Mouse (Mus musculus) ovary, postnatal 10 days (tissue): ENCODE data around the gene Syne2.

Experiments used
- DNase-seq: peaks from one replicate; pipeline ENCODE4 v3.0.0; 2022; ENCODE audit warnings: low spot score

The Syne2 gene

GRCm38 (mm10) chr12:75829616-75830015 is 11.7 kb downstream of the Syne2 start:
- DNase-seq: no peak

- no peak for DNase-seq
Measured at GRCm38 (mm10) chr12:75833149-75833959, 15.4 kb downstream of the Syne2 start.

GRCm38 (mm10) chr12:75833960-75834729 is 16.2 kb downstream of the Syne2 start:
- DNase-seq: no peak

GRCm38 (mm10) chr12:75836524-75836962 is 18.6 kb downstream of the Syne2 start:
- no peak for DNase-seq

- DNase-seq: no peak
Measured at GRCm38 (mm10) chr12:75837462-75837861, 19.5 kb downstream of the Syne2 start.

GRCm38 (mm10) chr12:75839083-75839736 is 21.3 kb downstream of the Syne2 start:
- no peak for DNase-seq

- no peak for DNase-seq
Measured at GRCm38 (mm10) chr12:75841183-75841582, 23.2 kb downstream of the Syne2 start.

- DNase-seq: no peak
Measured at GRCm38 (mm10) chr12:75844311-75844710, 26.4 kb downstream of the Syne2 start.

- no peak for DNase-seq
Measured at GRCm38 (mm10) chr12:75845070-75845469, 27.1 kb downstream of the Syne2 start.

GRCm38 (mm10) chr12:75846513-75846912 is 28.6 kb downstream of the Syne2 start:
- no peak for DNase-seq

- DNase-seq: no peak
Measured at GRCm38 (mm10) chr12:75850205-75850604, 32.3 kb downstream of the Syne2 start.

GRCm38 (mm10) chr12:75851481-75851880 is 33.5 kb downstream of the Syne2 start:
- DNase-seq: no peak

GRCm38 (mm10) chr12:75852384-75852783 is 34.5 kb downstream of the Syne2 start:
- no peak for DNase-seq

- no peak for DNase-seq
Measured at GRCm38 (mm10) chr12:75853559-75853958, 35.6 kb downstream of the Syne2 start.

GRCm38 (mm10) chr12:75855051-75855453 is 37.1 kb downstream of the Syne2 start:
- no peak for DNase-seq

GRCm38 (mm10) chr12:75855621-75856020 is 37.7 kb downstream of the Syne2 start:
- DNase-seq: no peak

GRCm38 (mm10) chr12:75856096-75856868 is 38.3 kb downstream of the Syne2 start:
- DNase-seq: no peak

- no peak for DNase-seq
Measured at GRCm38 (mm10) chr12:75859936-75860335, 42.0 kb downstream of the Syne2 start.

- DNase-seq: no peak
Measured at GRCm38 (mm10) chr12:75860843-75861242, 42.9 kb downstream of the Syne2 start.

- no peak for DNase-seq
Measured at GRCm38 (mm10) chr12:75865166-75865565, 47.2 kb downstream of the Syne2 start.

- DNase-seq: no peak
Measured at GRCm38 (mm10) chr12:75866419-75867373, 48.8 kb downstream of the Syne2 start.
